Mouse (Mus musculus): ENCODE measurements around the gene Morc2a.

Gene Morc2a

DNA sequence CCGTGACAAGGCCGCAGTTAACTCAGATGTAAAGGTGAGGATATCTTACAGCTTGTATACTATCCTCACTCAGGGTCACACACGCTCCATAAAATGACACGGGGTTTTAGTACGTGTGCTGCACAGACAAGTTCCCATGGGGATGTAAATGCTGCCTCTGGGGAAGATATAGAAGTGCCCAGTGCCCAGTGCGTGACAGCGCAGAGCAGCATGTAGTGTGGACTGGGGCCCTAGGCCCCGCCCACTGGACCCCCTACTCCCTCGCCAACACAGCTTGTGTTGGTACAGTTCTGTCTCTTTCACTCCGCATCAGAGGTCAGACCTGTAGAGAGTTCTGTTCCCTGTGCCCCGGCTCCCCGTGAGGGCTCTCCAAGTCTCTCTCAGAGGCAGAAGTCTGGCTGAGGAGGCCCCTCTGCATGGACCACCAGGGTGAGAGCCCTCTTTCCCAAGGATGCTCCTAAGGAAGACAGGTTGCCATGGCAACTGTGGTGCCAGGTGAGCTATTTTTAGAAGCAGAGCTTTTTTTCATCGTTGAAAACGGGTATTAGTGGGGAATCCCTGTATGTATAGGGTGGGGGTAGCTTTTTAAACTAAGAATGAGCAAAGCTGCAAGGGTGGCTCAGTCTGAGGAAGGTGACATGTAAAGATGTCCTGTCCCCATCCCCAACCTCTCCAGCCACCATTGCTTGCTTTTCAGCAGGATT lies 85.1 kb downstream of the Morc2a start:
- DNase-seq (ENCODE audit: low spot score in 2 of 2), result no peak

DNA sequence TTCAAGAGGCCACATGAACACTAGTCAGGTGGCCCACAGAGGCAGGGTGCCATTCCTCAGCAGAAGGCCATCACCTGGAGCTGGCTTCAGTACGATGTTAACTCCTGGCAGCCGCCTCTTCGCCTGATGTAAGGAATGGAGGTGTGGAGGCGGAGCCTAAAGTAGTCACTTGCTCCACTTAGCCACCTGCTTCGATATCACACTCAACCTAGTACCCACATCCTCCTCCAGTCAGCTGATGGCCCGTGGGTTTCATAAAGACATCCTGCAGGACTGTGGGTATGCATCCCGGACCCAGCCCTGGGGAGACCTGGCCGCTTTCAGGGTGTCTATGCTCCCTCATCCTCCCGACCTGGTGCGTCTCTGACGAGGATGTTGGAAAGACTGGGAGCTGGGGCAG lies 86.7 kb downstream of the Morc2a start:
- DNase-seq (ENCODE audit: low spot score in 2 of 2), result no peak

DNA sequence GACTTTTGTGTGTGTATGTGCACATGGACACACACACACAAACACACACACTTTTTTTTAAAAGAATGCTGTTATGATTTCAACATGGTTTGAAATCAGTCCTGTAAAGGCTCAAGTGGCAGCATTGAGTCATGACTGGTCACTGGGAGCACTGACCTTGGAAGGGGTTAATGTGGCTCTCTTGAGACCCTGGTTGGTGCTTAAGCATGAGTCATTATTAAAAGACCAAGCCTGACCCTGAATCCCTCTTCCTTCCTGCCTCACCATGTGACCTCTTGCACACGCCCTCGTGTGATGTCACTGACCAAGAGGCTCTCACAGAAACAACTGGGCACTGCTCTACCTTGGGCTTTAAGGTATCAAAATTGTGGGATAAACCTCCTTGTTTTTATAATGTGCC lies 89.8 kb downstream of the Morc2a start:
- no peak for DNase-seq (ENCODE audit: low spot score in 2 of 2)
